Mouse (Mus musculus) thymus, postnatal 36 days (tissue): ENCODE measurements at regions not wholly inside any gene's neighbourhood (a gene's known extent, or its start where the extent isn't known, plus 50 kb on each side); places are given as distances from the start of the nearest gene placed in this dataset.

Source experiments
- DNase-seq, 2 experiments: peaks; one replicate each; pipeline ENCODE4 v3.0.0; 2022; ENCODE audit warnings: mixed read lengths in 2 of 2

GRCm38 (mm10) chr4:8949951-8950350 is 711.1 kb upstream of the Car8 start:
- DNase-seq = no peak

DNA sequence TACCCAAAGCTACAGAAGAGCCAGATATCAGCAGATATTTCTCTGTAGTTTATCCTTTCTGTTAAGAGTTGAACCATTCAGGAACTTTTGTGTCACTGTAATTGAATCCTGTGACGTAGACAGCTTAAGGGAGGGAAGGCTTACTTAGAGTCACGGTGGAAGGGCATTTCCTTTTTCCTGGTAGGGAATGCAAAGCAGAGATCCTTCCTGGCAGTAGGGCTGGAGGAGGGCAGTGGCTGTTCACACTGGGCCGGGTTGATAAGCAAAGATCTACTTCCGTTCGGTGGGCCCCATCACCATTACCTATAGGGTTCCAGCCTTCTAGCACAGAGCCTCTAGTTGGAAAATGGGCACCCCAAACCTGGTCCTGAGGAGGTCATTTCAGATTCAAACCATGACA is 710.7 kb upstream of the Car8 start:
- DNase-seq = no peak

GRCm38 (mm10) chr4:8945116-8945515 is 706.3 kb upstream of the Car8 start:
- no peak for DNase-seq

DNA sequence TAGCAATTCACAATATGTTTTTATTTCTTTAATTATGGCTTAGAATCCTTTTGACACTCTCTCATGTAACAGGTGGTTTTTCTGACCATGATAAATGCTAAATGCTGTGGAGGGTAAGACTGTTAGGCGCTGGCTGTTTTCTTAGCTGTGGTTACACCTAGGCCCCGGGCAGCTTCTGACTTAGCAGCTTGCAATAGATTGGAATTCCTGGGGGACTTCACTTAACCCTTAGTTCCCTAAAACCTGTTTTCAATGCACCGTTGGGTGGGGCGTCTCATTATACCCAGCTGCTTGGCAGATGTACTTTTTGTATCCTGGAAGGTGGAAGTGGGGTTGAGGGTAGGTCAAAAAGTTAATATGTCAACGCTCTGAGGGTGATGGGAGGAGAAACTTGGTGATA is 704.2 kb upstream of the Car8 start:
- DNase-seq = no peak

GRCm38 (mm10) chr4:8938948-8939411 is 700.1 kb upstream of the Car8 start:
- DNase-seq = no peak

DNA sequence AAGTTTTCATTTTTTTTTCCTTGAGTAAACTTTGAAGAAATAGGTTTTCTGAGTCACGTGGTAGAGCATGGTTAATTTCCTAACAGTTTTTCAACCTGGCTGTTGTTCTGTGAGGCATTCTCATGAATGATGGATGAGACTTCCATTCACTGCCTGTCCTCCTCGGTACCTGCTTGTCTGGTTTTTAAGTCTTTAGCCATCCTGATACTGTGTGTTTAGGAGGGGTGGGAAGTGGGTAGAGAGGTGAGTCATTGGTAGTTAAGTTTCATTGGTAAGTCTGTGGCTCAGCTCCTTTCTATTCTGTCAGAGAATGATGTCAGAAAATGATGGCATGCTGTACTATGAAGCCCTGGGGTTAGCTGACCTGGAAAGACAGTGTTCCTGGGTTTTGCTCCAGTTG is 697.1 kb upstream of the Car8 start:
- no peak for DNase-seq

- DNase-seq = no peak
Observed at GRCm38 (mm10) chr4:8934541-8934940, 695.7 kb upstream of the Car8 start.

- no peak for DNase-seq
Observed at GRCm38 (mm10) chr4:8929346-8929745, 690.5 kb upstream of the Car8 start.

- DNase-seq = no peak
Observed at GRCm38 (mm10) chr4:8928551-8929305, 689.9 kb upstream of the Car8 start.

GRCm38 (mm10) chr4:8927276-8927906 is 688.5 kb upstream of the Car8 start:
- DNase-seq = peak in 1 of 2 experiments; percentile 32

DNA sequence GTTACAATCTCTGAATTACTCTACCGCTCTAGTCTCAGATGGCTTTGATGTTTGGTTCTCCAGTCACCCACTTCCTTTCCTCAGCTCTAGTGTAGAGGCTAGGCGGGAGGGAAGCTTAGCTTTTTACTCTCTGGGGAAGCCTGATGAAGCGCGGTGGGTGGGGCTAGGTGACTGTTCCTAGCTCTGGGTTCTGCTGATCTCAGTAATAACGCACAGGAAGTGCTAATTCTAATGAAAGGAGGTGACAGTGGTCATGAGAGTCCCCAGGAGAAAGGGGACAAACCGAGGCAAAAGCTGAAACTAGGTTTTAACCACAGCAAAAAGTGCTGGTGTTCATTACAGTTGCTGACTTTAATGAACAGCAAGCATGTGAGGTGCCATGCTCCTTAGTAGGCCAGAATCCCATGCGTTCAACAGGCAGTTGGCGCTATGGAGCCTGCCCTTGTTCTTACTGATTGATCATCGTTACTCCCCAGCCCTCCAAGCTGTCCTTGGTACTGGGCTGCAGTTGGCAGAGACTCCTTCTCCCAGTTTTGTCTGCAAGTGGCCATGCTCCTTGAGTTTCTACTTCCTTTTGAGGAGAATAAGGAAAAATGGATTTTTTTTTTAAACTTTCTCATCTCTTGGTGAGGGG is 687.9 kb upstream of the Car8 start:
- DNase-seq = peak; percentile 62 to 68

DNA sequence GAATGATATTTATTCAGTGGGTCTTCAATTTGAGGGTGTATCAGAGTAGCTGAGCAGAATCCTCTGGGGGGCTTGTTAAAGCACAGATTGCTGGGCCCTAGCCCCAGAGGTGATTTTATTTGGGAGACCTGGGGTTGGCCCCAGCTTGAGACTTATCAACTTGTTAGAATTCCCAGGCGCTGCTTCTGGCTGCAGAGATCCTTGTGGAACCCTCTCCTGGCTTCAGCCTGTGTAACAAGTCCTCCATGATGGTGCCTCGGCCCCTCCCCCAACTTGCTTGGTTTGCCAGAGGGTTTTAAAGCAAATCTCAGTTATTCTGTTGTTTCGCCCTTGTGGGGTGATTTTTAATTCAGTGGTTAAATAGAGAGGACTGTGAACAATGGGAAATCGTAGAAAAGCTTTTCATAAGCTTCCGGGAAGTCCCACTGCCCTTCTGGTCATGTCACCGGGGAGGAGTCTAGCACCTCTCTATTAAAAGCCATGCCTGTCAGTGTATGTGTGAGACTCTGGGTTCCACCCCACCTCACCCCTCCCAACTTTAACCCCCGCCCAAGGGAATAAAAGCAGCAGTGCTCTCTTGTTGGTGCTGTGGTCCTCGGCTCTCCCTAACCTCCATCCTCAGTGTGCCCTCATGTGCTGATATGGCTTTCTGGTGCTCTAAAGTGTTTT is 684.0 kb upstream of the Car8 start:
- DNase-seq = no peak

- DNase-seq = peak in 1 of 2 experiments; percentile 56
Observed at GRCm38 (mm10) chr4:8921477-8922385, 682.9 kb upstream of the Car8 start.

DNA sequence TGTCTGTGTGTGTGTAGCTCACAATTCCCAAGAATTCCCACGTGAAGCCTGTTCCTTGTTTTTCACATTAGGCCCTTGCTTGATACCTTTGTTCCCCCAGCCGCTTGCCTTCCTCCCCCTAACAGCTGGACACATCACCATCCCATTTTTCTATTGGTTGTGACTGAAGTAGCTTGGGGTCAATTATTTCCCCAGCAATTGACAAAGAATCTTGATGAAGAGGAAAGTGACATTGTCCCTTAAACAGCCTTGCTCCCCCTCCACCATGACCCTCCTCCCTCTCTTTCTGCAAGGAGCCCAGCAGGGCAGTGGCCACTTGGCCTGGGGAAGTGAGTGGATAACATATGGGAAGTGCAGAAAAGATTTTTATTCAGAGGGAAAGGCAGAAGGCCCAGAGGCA is 681.5 kb upstream of the Car8 start:
- no peak for DNase-seq

DNA sequence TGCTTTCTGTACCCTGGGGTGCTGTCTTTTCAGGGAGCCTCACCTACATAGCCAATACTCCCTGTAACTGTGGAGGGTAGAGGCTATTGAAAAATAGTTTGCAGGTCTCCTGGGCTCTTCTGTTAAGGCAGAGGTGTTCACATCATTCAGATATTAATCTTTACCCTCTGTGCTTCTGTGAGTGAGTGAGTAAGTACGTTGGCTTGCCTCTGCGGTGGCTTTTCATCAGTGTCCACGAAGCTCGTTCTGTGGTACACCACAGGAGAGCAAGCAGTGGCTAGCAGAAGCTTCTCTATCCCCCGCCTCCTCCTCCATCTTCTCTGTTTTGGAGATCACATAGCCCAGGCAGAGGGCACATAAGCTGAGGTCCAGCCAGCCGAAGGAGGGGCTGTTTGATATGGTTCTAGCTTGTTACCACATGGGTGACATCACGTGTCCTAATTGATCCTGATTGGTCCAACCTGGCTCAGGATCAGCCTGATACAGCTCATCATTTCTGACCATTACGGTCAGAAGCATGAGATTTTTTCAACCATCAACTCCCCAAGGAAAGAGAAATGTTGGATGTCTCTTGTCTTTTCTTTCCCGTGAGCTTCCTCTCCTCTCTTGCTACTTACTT is 680.6 kb upstream of the Car8 start:
- DNase-seq = no peak
